Mouse (Mus musculus) liver, embryonic 14.5 days (tissue): ENCODE results near the gene Spsb4. TPM values are rescaled to one million over a fixed set of nuclear protein-coding genes. Genes with fewer than 3 reads are reported as not detected.

Experiments used
- ATAC-seq: fragments of 200-750 bp; cut with Nextera tagmentation; 2 replicates; pipeline ENCODE4 v1.8.0; 2017; ENCODE audit warnings: moderate number of reproducible peaks, mild to moderate bottlenecking, moderate library complexity; ENCODE audit not compliant: insufficient read depth
- DNase-seq, 3 experiments: peaks; one replicate each; pipeline ENCODE4 v3.0.0-alpha.2; 2012 to 2013; ENCODE audit warnings: low read depth in 3 of 3, low spot score in 3 of 3
- H3K27ac ChIP-seq: fragments of 300-500 bp; sonication (generic); 2 replicates; pipeline ENCODE4 v1.5.1; 2014; ENCODE audit warnings: moderate library complexity, mild to moderate bottlenecking, control low read depth, inconsistent platforms
- H3K27me3 ChIP-seq: fragments of 300-500 bp; sonication (generic); 2 replicates; pipeline ENCODE4 v1.6.1; 2014; ENCODE audit warnings: mild to moderate bottlenecking, low read length, moderate library complexity; ENCODE audit not compliant: control insufficient read depth, insufficient read depth
- H3K36me3 ChIP-seq: fragments of 300-500 bp; sonication (generic); replicated peaks from 2 replicates; pipeline ENCODE4 v1.6.1; 2014; ENCODE audit warnings: low read depth; ENCODE audit not compliant: control insufficient read depth, insufficient read depth
- H3K4me1 ChIP-seq, 2 experiments: fragments of 200-500 bp in 1 of 2; fragments of 300-500 bp in 1 of 2; sonication (generic) in 1 of 2; replicated peaks; 2 replicates each; pipeline ENCODE4 v1.6.1; 2012 to 2014; ENCODE audit warnings: antibody characterized with exemption in 1 of 2, inconsistent platforms in 1 of 2, low read length in 1 of 2; ENCODE audit not compliant: control insufficient read depth in 2 of 2, insufficient read depth in 2 of 2
- H3K4me2 ChIP-seq: fragments of 300-500 bp; sonication (generic); 2 replicates; pipeline ENCODE4 v1.6.1; 2014; ENCODE audit warnings: low read depth, mild to moderate bottlenecking, control low read depth, moderate library complexity
- H3K4me3 ChIP-seq, 2 experiments: fragments of 200-500 bp in 1 of 2; fragments of 300-500 bp in 1 of 2; sonication (generic) in 1 of 2; 2 replicates each; pipeline ENCODE4 v1.5.1; 2012 to 2014; ENCODE audit warnings: low read depth in 2 of 2, low read length in 2 of 2, mild to moderate bottlenecking in 2 of 2, control low read depth in 1 of 2, inconsistent platforms in 1 of 2, moderate library complexity in 1 of 2; ENCODE audit not compliant: insufficient read depth in 1 of 2
- H3K9ac ChIP-seq: fragments of 300-500 bp; sonication (generic); replicated peaks from 2 replicates; pipeline ENCODE4 v1.6.1; 2014; ENCODE audit warnings: mild to moderate bottlenecking, control low read depth, moderate library complexity
- H3K9me3 ChIP-seq: fragments of 300-500 bp; sonication (generic); 2 replicates; pipeline ENCODE4 v1.6.1; 2016; ENCODE audit warnings: low read length, mixed read lengths; ENCODE audit not compliant: control insufficient read depth
- CTCF ChIP-seq: IDR thresholded peaks from 2 replicates; pipeline ENCODE4 v1.5.1; 2016; ENCODE audit warnings: antibody characterized with exemption, low read depth, control low read depth
- EP300 ChIP-seq: IDR thresholded peaks from 2 replicates; pipeline ENCODE4 v1.6.1; 2016; ENCODE audit warnings: antibody characterized with exemption, low read depth
- WGBS: fragments of 180-500 bp; shearing (Covaris S2); extraction: QIAGEN DNeasy Blood & Tissue Kit; methylation state at CpG from one replicate; pipeline ENCODE4 v1.1.7; 2014; ENCODE audit not compliant: insufficient replicate concordance; 5-methylcytosine and 5-hydroxymethylcytosine counted together
- polyA plus RNA-seq, 2 experiments: library from polyadenylated mRNA; depleted of rRNA in 1 of 2; stranded (reverse) in 1 of 2; unstranded in 1 of 2; fragments of >200 nt; fragmentation: Nextera tagmentation in 1 of 2; extraction: Ambion mirVana in 1 of 2; gene quantifications; 2 replicates each; pipeline versions ENCODE4 v1.2.1 to v1.2.3; 2012 to 2014

The Spsb4 gene
- polyA plus RNA-seq, 2 experiments: 0.31 to 0.37 TPM

DNA sequence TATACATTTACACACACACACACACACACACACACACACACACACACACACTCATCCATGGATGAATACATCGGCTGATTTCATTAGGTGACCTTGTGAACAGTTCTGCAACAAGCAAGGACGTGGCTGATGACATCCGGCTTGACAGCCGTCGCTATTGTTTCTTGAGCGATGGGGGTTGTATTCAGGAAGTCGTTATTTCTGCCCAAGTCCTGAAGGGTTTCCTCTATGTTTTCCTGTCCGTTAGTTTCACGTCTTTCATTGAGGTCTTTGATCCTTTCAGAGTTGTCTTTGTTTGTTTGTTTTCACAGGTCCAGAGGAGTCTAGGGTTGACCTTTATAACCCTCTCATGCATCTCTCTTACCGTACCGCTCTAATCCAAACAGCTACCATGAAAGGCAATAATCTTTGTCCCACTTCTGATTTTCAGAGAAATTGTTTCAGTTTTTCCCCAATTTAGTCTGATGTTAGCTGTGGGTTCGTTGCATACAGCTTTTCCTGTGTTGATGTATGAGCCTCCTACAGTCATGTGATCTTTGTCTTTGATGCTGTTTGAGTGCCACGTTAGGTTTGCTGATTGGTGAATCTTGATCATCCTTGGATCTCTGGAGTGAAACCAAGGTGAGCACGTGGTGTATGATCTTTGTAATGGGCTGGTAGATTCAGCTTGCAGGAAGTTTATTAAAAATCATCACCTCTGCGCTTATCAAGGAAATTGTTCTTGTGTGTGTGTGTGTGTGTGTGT, 82.9 kb downstream of the Spsb4 start:
- DNase-seq (no peak), ATAC-seq (no peak)
- no peak overlapping the region for H3K9ac ChIP-seq
- H3K27ac ChIP-seq: no peak overlapping the region
- H3K36me3 ChIP-seq: no peaks in the 10 kb centered on the region
- H3K4me1 ChIP-seq: 0 out of 4 replicates have a peak, but pooled peaks cover 0 to 2% of the 10 kb centered on the region in 2 experiments
- TF ChIP-seq EP300 (no peak), CTCF (no peak)
- no peak overlapping the region for H3K4me2 ChIP-seq
- no peaks in the 10 kb centered on the region for H3K9me3 ChIP-seq
- H3K4me3 ChIP-seq: no peak overlapping the region
- WGBS: 16% methylated on average over 15 of the region's 15 CpGs
- H3K27me3 ChIP-seq: no peaks in the 10 kb centered on the region

DNA sequence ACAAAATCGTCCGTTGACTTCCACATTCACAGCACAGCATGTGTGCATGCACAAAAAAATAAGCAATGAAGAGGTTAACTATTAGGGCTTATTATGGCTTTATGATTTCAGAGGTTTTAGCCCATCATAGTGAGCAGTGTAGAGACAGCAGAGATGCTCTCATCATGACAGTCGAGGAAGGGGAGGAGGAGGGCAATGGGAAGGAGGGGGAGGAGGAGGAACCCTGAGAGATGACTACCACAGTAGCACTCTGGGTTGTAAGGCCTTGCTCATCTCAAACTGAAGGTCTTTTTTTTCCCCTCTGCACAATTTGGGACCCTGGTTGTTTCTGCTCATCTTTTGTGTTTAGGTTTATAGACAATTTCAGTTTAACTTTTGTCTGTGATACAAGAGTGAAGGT, 83.8 kb downstream of the Spsb4 start:
- Histone ChIP-seq H3K36me3 (no peaks in the 10 kb centered on the region), H3K9me3 (no peaks in the 10 kb centered on the region), H3K27me3 (no peaks in the 10 kb centered on the region), H3K4me2 (no peak overlapping the region), H3K4me3 (no peak overlapping the region), H3K4me1 (0 out of 4 replicates have a peak, but pooled peaks cover 0 to 2% of the 10 kb centered on the region in 2 experiments), H3K27ac (no peak overlapping the region), H3K9ac (no peak overlapping the region)
- TF ChIP-seq CTCF (no peak), EP300 (no peak)
- WGBS: 58% methylated on average over 3 of the region's 3 CpGs
- ATAC-seq: no peak
- no peak for DNase-seq

DNA sequence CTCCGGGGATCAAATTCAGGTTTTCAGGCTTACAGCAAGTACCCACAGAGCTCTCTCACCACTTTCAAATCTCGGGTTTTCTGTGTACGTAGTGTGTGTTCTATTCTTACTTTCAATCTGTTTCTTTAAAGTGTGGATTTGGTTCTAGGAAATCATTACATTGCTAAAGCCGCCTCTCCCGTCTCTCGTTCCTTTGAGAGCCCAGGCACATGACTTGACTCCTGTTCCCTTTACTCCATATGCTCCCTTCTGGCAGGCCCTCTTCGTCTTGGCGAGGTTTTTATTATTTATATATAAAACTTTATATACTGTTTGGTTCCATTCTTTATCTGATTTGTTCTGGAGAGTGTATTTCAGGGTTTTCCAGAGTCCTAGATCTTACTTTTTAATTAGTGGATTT, 85.9 kb downstream of the Spsb4 start:
- Histone ChIP-seq H3K27me3 (no peaks in the 10 kb centered on the region), H3K9ac (no peak overlapping the region), H3K9me3 (no peaks in the 10 kb centered on the region), H3K36me3 (no peaks in the 10 kb centered on the region), H3K27ac (no peak overlapping the region), H3K4me2 (no peak overlapping the region), H3K4me3 (no peak overlapping the region), H3K4me1 (0 out of 4 replicates have a peak, but pooled peaks cover 0 to 2% of the 10 kb centered on the region in 2 experiments)
- TF ChIP-seq EP300 (no peak), CTCF (no peak)
- 68% methylated on average over 8 of the region's 8 CpGs for WGBS
- no peak for ATAC-seq
- no peak for DNase-seq

DNA sequence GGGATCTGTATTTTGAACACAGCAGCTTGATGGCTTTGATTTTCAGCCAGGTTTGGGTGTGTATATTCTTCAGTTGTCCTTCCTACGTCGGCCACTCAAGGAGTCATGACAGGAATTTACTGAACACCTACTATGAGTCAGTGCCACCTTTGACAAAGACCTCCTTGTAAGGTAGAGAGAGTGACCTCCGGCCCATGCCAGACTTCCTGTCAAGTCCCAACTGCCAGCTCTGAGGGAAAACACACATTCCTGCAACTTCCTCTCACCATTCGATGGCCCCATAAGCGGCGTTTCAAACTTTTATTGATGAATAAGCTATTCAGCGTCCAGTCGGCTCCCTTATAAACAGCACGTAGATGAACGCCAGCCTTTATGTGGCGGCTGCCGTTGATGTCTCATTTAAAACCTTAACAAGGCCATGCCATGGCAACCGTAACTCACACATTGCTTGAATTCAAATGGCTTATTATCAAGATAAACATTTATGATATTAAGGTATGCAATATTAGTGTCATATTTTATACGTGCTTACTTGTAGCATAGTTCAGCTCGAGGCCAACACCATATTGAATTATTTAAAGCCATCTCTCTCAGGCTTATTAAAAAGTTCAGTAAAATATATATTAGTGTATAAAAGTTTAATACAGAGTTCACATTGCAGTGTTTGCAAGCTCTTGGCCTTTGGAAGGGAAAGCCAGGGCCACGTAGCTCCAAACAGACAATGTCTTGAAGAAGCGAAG, 94.9 kb downstream of the Spsb4 start:
- H3K9me3 ChIP-seq: no peaks in the 10 kb centered on the region
- no peak overlapping the region for H3K4me2 ChIP-seq
- no peak overlapping the region for H3K4me3 ChIP-seq
- H3K27me3 ChIP-seq: no peaks in the 10 kb centered on the region
- no peak for DNase-seq
- no peak for ATAC-seq
- H3K27ac ChIP-seq: no peak overlapping the region
- no peaks in the 10 kb centered on the region for H3K36me3 ChIP-seq
- no peaks in the 10 kb centered on the region for H3K4me1 ChIP-seq
- WGBS: 69% methylated on average over 17 of the region's 17 CpGs
- TF ChIP-seq EP300 (no peak), CTCF (no peak)
- H3K9ac ChIP-seq: no peak overlapping the region

DNA sequence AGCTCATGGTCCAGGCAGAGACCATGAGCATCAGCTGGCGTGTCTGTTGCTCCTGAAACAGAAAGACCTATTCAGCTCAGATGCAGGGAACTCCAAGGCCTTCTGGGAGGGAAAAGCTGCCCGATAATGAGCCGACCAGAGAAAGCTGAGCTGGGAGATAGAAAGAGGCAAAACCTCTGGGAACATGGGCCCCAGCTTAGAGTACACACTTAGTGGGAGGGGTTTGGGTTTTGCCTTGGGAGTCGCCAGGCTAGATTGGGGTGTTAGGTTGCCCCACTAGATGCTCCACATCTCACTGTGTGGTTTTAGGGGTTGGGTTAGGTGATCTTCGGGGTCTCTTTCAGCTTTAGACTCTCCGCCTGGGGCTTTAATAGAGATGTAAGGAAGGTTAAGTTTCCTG, 95.5 kb downstream of the Spsb4 start:
- ATAC-seq (no peak), DNase-seq (no peak)
- WGBS: 48% methylated on average over 6 of the region's 6 CpGs
- Histone ChIP-seq H3K27me3 (no peaks in the 10 kb centered on the region), H3K4me2 (no peak overlapping the region), H3K27ac (no peak overlapping the region), H3K4me3 (no peak overlapping the region), H3K4me1 (no peaks in the 10 kb centered on the region), H3K9ac (no peak overlapping the region), H3K36me3 (no peaks in the 10 kb centered on the region), H3K9me3 (no peaks in the 10 kb centered on the region)
- TF ChIP-seq CTCF: no peak
- TF ChIP-seq EP300: no peak
